Mouse (Mus musculus) kidney, postnatal 10 days (tissue): ENCODE measurements around the gene Pcsk2.

Experiments
- DNase-seq: peaks from one replicate; pipeline ENCODE4 v3.0.0; 2021; ENCODE audit warnings: mixed read lengths

The Pcsk2 gene

GRCm38 (mm10) chr2:143840895-143841294 is 294.9 kb downstream of the Pcsk2 start:
- DNase-seq = no peak

GRCm38 (mm10) chr2:143841536-143841935 is 295.6 kb downstream of the Pcsk2 start:
- no peak for DNase-seq

- DNase-seq = no peak
These were observed 298.8 kb downstream of the Pcsk2 start for GRCm38 (mm10) chr2:143844779-143845178.

- peak; percentile 78 for DNase-seq
These were observed 300.8 kb downstream of the Pcsk2 start for GRCm38 (mm10) chr2:143846799-143847198.

GRCm38 (mm10) chr2:143847291-143847690 is 301.3 kb downstream of the Pcsk2 start:
- DNase-seq = no peak

- no peak for DNase-seq
These were observed 305.6 kb downstream of the Pcsk2 start for GRCm38 (mm10) chr2:143851354-143852221.

- no peak for DNase-seq
These were observed 306.6 kb downstream of the Pcsk2 start for GRCm38 (mm10) chr2:143852295-143853275.

GRCm38 (mm10) chr2:143853447-143853846 is 307.5 kb downstream of the Pcsk2 start:
- DNase-seq = no peak

- no peak for DNase-seq
These were observed 313.2 kb downstream of the Pcsk2 start for GRCm38 (mm10) chr2:143859166-143859565.

- peak; percentile 74 for DNase-seq
These were observed 316.7 kb downstream of the Pcsk2 start, which contains the start of gene Bfsp1 for GRCm38 (mm10) chr2:143862484-143863231. Gene Bfsp1 (minus strand): TSS chr2:143863173.

GRCm38 (mm10) chr2:143864600-143864999 is 318.6 kb downstream of the Pcsk2 start:
- peak; percentile 32 for DNase-seq
